Mouse (Mus musculus): ENCODE results near the gene Krtap3-3. TPM values are rescaled to one million over a fixed set of nuclear protein-coding genes. Genes with fewer than 3 reads are reported as not detected.
"Not testable (repeated sequence)": the region's sequence is repeated elsewhere in the genome, so short reads cannot be mapped to it uniquely, and the experiment has no call there.

Krtap3-3 gene
- not detected for total RNA-seq (2021)

GRCm38 (mm10) chr11:99550765-99551164 lies at the start of gene Krtap3-3:
TSS of gene Krtap3-3 (minus strand) at chr11:99550865.
- no peak for DNase-seq (ENCODE audit: extremely low spot score in 1 of 2, low spot score in 2 of 2)
- intact Hi-C loops (cut with DNase I) = no loop called here

- intact Hi-C loops (cut with DNase I); DNase-seq (ENCODE audit: extremely low spot score in 1 of 2, low spot score in 2 of 2): not testable (repeated sequence)
Measured at GRCm38 (mm10) chr11:99597742-99598141, 47.1 kb upstream of the Krtap3-3 start, which contains the start of gene Krtap9-3. TSS of gene Krtap9-3 (minus strand) at chr11:99598105.

DNA sequence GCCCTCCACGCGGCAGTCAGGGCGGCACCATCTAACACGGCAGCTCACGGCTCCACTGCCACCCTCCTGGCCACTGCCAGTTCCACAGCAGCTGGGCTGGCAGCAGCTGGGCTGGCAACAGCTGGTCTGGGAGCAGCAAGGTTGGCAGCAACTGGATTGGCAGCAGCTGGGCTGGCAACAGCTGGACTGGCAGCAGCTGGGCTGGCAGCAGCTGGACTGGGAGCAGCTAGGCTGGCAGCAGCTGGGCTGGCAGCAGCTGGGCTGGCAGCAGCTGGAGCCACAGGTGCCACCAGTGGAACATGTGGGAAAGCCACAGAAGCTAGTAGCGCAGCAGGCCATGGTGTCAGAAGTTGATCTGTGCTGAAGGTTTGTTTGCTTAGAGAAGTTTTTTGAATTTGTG lies 40.3 kb upstream of the Krtap3-3 start, which contains the start of gene Krtap1-3:
TSS of gene Krtap1-3 (minus strand) at position 359 of the 400 bp plus-strand sequence.
- intact Hi-C loops (cut with DNase I) = no loop called here
- DNase-seq (ENCODE audit: extremely low spot score in 1 of 2, low spot score in 2 of 2) = no peak

DNA sequence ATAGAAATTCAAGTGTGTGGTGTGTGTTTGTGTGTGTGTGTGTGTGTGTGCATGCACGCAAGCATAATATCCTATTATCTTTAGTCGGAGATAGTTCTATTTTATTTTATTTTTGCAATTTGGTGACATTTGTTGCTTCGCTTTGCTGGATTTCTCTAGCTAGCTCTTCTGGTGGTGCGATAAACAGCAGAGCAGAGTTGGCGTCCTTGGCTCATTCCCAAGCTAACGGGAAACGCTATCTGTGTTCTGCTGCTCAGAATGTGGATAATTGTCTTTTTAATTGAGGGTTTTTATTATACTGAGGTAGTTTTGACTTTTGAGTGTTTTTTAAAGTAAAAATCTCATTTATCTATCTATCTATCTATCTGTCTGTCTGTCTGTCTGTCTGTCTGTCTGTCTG lies 34.4 kb upstream of the Krtap3-3 start:
- intact Hi-C loops (cut with DNase I) = no loop called here
- DNase-seq (ENCODE audit: extremely low spot score in 1 of 2, low spot score in 2 of 2) = no peak

DNA sequence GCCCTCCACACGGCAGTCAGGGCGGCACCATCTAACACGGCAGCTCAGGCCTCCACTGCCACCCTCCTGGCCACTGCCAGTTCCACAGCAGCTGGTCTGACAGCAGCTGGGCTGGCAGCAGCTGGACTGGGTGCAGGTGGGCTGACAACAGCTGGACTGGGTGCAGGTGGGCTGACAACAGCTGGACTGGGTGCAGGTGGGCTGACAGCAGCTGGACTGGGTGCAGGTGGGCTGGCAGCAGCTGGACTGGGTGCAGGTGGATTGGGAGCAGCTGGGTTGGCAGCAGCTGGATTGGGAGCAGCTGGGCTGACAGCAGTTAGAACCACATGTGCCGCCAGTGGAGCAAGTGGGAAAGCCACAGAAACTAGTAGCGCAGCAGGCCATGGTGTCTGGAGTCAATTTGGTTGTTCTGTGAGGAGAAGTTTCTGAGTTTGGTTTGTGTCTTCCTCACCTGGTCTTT lies 32.6 kb upstream of the Krtap3-3 start, which contains the start of gene Krtap1-4:
TSS of gene Krtap1-4 (minus strand) at position 410 of the 460 bp plus-strand sequence.
- no peak for DNase-seq (ENCODE audit: extremely low spot score in 1 of 2, low spot score in 2 of 2)
- intact Hi-C loops (cut with DNase I) = no loop called here

DNA sequence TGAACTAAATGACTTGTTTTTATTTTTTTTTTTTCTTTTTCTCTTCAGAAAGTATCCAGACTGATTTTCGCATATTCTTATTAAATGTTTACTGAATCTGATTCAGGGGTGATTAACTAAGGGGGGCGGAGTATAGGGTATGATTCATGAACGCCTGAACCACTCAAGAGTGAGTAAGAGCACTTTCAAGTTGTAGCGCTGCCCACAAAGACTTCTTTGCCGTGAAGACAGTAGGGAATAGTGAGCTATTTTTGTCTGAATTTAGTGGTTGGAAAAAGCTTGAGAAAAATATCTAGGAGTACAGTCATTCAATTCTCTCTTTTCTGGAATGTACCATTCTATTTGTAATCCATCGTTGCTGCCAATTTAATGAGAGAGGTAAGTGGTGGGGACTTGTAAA lies 30.9 kb upstream of the Krtap3-3 start:
- intact Hi-C loops (cut with DNase I) = no loop called here

GRCm38 (mm10) chr11:99581051-99581450 lies 30.4 kb upstream of the Krtap3-3 start:
- DNase-seq (ENCODE audit: extremely low spot score in 1 of 2, low spot score in 2 of 2) = no peak
- intact Hi-C loops (cut with DNase I) = no loop called here

More for the DNA sequence above, 30.9 kb upstream of the Krtap3-3 start:
- DNase-seq (ENCODE audit: extremely low spot score in 1 of 2, low spot score in 2 of 2) = no peak

GRCm38 (mm10) chr11:99580636-99581035 lies 30.0 kb upstream of the Krtap3-3 start, which contains the start of gene Krtap1-5:
TSS of gene Krtap1-5 (minus strand) at chr11:99581016.
- no peak for DNase-seq (ENCODE audit: extremely low spot score in 1 of 2, low spot score in 2 of 2)
- intact Hi-C loops (cut with DNase I) = no loop called here

- DNase-seq (ENCODE audit: extremely low spot score in 1 of 2, low spot score in 2 of 2) = peak; percentile 42 to 63
- intact Hi-C loops (cut with DNase I) = loop anchor here (5.0 kb wide), 1 partner anchor 107 kb away; no protein-coding TSS in a partner anchor
Measured at GRCm38 (mm10) chr11:99574106-99574505, 23.4 kb upstream of the Krtap3-3 start.

- DNase-seq (ENCODE audit: extremely low spot score in 1 of 2, low spot score in 2 of 2) = no peak
- intact Hi-C loops (cut with DNase I) = loop anchor here (5.0 kb wide), 1 partner anchor 106 kb away; no protein-coding TSS in a partner anchor
Measured at GRCm38 (mm10) chr11:99573164-99573563, 22.5 kb upstream of the Krtap3-3 start.

DNA sequence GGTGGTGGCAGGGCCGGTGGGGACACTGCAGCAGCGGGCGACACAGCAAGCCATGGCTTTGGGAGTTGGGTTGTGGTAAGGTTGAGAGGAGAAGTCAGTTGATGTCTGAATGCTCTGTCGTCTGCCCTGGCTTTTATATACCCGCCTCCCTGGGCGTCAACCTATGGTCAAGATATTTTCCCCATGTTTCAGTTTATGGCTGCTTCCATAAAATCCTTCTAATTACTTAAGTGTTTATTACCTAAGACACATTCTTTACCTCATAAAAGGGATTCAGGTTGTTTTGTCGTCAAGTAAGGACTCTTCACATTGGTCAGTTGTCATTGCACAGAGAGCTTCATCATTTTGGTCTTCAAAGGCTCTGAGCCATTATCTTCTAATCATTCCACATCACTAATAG lies 15.9 kb upstream of the Krtap3-3 start, which contains the start of gene Krtap3-1:
TSS of gene Krtap3-1 (minus strand) at position 101 of the 400 bp plus-strand sequence.
- DNase-seq (ENCODE audit: extremely low spot score in 1 of 2, low spot score in 2 of 2) = no peak
- intact Hi-C loops (cut with DNase I) = no loop called here

DNA sequence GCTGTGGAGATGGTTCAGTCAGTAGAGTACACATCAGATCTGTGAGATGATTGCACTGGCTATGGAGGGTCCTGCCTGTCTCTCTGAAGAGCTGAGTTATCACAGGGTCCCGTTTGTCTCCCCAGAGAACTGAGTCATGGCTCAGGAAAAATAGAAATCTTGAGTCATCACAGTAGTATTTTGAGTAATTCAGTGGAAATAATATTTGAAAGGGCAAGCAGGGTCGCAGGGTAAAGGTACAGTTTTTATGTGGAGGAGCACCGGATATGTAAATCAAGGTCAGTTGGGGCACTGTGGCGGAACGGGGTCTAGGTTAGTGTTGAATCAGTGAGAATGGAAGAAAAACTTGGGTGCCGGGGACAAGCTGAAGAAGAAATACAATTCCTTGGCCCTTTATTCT lies 11.9 kb upstream of the Krtap3-3 start:
- intact Hi-C loops (cut with DNase I) = no loop called here

DNA sequence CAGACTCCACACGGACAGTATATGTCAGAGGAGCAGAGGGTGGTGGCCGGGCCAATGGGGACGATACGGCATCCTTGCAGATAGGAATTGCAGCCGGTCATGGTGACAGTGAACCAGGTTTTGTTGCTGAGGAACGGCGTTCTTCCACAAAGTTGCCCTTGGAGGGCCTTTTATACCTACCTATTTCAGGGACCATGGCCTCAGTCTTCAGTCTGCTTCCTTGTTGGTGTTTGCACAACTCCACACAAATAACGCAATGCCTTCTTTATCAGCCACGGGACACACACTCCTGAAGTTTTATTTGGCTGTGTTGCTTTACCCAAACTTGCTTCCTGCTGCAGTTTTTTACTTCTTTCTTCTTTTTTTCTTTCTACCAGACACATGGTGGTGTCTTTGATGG lies 8.7 kb upstream of the Krtap3-3 start, which contains the start of gene Gm11939:
TSS of gene Gm11939 (minus strand) at position 101 of the 400 bp plus-strand sequence.
- DNase-seq (ENCODE audit: extremely low spot score in 1 of 2, low spot score in 2 of 2) = no peak
- intact Hi-C loops (cut with DNase I) = no loop called here

More for the DNA sequence above, 11.9 kb upstream of the Krtap3-3 start:
- no peak for DNase-seq (ENCODE audit: extremely low spot score in 1 of 2, low spot score in 2 of 2)

- DNase-seq (ENCODE audit: extremely low spot score in 1 of 2, low spot score in 2 of 2) = no peak
- intact Hi-C loops (cut with DNase I) = no loop called here
Measured at GRCm38 (mm10) chr11:99557976-99558745, 7.5 kb upstream of the Krtap3-3 start.

DNA sequence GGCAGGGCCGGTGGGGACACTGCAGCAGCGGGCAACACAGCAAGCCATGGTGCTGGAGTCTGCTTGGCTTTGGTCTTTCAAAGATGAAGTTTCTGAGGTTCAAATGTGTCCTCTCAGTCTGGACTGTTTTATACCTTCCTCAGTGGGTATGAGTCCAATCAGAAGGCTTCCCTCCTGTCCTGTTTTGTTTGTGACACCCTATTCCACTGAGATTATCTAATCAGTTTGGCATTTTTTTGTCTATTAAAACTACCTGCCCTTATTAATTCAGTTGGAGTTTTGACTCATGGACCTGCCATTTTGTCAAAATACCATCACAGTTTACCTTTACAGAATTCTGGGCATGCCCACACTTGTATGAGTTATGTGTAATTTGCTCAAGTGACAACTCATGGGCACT lies 6.1 kb upstream of the Krtap3-3 start, which contains the start of gene Krtap3-2:
TSS of gene Krtap3-2 (minus strand) at position 101 of the 400 bp plus-strand sequence.
- DNase-seq (ENCODE audit: extremely low spot score in 1 of 2, low spot score in 2 of 2) = no peak
- intact Hi-C loops (cut with DNase I) = no loop called here

GRCm38 (mm10) chr11:99556195-99556594 lies 5.5 kb upstream of the Krtap3-3 start:
- intact Hi-C loops (cut with DNase I) = no loop called here
- no peak for DNase-seq (ENCODE audit: extremely low spot score in 1 of 2, low spot score in 2 of 2)

GRCm38 (mm10) chr11:99547892-99548291 lies 2.8 kb downstream of the Krtap3-3 start:
- intact Hi-C loops (cut with DNase I) = no loop called here
- no peak for DNase-seq (ENCODE audit: extremely low spot score in 1 of 2, low spot score in 2 of 2)

DNA sequence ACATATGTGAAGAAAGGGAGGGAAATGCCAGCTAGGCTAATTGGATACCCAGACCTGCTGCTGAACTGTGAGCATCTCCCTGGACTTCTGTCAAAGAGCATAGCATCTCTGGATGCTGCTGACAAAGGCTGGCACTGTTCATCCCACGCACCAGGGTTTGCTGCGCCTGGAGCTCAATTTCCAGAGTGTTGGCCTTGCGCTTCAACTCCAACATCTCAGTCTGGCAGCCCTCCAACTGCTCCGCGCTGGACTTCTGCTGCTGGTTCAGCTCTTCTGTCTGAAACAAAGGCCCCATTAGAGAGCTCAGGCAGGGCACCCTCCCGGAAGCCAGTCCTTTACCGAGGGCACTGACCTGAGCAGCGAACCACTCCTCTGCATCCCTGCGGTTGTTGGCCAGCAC lies 10.9 kb downstream of the Krtap3-3 start:
- intact Hi-C loops (cut with DNase I) = no loop called here

DNA sequence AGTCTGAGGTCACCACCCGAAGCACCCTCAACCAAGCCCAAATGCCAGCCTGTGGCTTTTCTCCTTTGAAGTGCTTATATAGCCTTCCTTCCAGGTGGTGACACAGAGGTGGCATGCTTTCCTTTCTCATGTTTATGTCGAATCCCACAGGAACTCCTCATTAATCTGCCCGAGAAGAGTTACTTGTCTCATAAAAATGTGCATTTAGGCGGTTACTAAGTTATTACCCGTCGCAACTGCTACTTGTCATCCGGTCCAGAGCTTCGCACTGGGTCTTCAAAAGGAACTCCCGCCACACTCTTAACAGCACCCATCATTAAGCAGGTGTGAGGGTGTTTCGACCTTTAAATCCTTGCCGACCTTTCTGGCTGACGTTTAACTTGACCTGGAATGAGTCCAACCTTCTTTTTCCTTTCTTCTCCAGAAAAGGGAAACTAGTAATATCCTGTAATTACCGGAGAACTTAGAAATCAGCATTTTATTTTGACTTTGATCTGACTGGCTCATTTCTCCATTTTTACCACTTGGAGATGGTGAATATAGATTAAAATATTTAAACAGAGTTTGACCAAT lies 29.3 kb downstream of the Krtap3-3 start, which contains the start of gene Krt39:
TSS of gene Krt39 (minus strand) at position 51 of the 573 bp plus-strand sequence.
- DNase-seq (ENCODE audit: extremely low spot score in 1 of 2, low spot score in 2 of 2) = no peak
- intact Hi-C loops (cut with DNase I) = no loop called here

More for the DNA sequence above, 10.9 kb downstream of the Krtap3-3 start:
- peak; percentile 8 to 57 for DNase-seq (ENCODE audit: extremely low spot score in 1 of 2, low spot score in 2 of 2)

Data from left cerebral cortex, postnatal 10 days (tissue).